Mouse (Mus musculus): ENCODE results near the gene Cks2.

GRCm38 (mm10) chr13:51644829-51645789 lies at the start of gene Cks2:
- TF ChIP-seq TCF12 (IDR thresholded peaks at IDR 0.05; ENCODE audit: insufficient read depth, poor library complexity, severe bottlenecking) (no peak), SRF (IDR thresholded peaks at IDR 0.05; ENCODE audit: control insufficient read depth, insufficient read length, low read depth) (no peak), POLR2A (IDR thresholded peaks at IDR 0.05; ENCODE audit: insufficient read length, low read depth) (peak; percentile 72), CEBPB (IDR thresholded peaks at IDR 0.05; ENCODE audit: insufficient read depth, poor library complexity, severe bottlenecking) (no peak), E2F4 (IDR thresholded peaks at IDR 0.05; ENCODE audit: insufficient read depth) (peak; percentile 87), USF1 (IDR thresholded peaks at IDR 0.05; ENCODE audit: low read depth) (no peak)

All from myocyte (in vitro differentiated cells).